Mouse (Mus musculus): ENCODE results near the gene Cmya5. TPM values are rescaled to one million over a fixed set of nuclear protein-coding genes. Genes with fewer than 3 reads are reported as not detected.

Gene Cmya5
- polyA plus RNA-seq, 1 experiment from 2014 or later = 0.81 TPM

DNA sequence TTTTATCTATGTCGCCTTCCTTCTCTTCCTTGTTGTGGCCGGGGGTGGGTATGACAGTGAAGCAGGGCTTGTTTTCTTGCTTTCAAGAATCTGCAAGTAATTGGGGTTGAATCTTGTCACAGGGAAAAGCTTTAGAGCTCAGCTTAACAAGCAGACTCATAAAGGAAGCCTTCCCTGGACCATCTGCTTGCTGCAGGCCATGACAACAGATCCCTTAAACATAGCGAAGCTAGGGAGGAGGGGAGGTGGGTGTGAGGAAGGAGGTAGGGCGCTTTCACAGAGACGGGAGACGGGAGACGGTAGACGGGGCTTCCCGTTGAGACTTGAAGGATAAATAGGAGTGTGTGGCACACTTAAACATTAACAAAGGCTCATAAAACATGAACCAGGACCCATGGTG, 144.7 kb downstream of the Cmya5 start:
- Histone ChIP-seq H3K9me3 (replicated peaks; ENCODE audit: control insufficient read depth, low read length) (no peaks in the 10 kb centered on the region), H3K9ac (ENCODE audit: low read length) (no peak overlapping the region), H3K36me3 (ENCODE audit: control insufficient read depth, insufficient read depth, low read length) (no peaks in the 10 kb centered on the region), H3K27me3 (ENCODE audit: control insufficient read depth, insufficient read depth, low read length) (no peaks in the 10 kb centered on the region), H3K4me3 (replicated peaks; ENCODE audit: low read length) (no peak overlapping the region), H3K27ac (ENCODE audit: low read length) (no peak overlapping the region), H3K4me2 (ENCODE audit: low read depth, low read length) (no peak overlapping the region), H3K4me1 (ENCODE audit: control insufficient read depth, insufficient read depth, low read length) (no peaks in the 10 kb centered on the region)
- ATAC-seq (ENCODE audit: insufficient read depth, low FRiP score) = no peak; the same call in 1 of the 2 replicates
- WGBS = 59% methylated on average over 9 of the region's 9 CpGs

DNA sequence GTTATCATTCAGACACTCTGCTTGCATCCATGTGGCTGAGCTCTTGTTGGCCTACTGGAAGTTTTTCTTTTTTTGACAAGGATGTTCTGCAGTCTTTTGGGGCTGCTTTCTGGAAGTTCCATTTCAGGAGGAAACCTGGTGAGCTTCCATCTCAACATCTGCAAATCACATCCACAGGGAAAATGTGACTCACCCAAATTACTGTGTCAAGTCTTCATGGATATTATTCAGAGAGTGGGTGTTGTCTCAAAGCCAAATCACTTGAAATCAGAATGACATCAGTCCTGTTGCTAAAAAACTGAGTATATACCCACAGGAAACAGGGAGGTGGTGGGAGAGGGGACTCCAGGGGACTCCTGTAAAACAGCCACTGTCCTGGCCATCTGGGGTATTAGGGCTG, 149.8 kb downstream of the Cmya5 start:
- no peaks in the 10 kb centered on the region for H3K27me3 ChIP-seq (ENCODE audit: control insufficient read depth, insufficient read depth, low read length)
- no peak overlapping the region for H3K27ac ChIP-seq (ENCODE audit: low read length)
- H3K4me3 ChIP-seq (replicated peaks; ENCODE audit: low read length) = no peak overlapping the region
- H3K4me2 ChIP-seq (ENCODE audit: low read depth, low read length) = no peak overlapping the region
- no peak for ATAC-seq (ENCODE audit: insufficient read depth, low FRiP score)
- no peaks in the 10 kb centered on the region for H3K36me3 ChIP-seq (ENCODE audit: control insufficient read depth, insufficient read depth, low read length)
- no peaks in the 10 kb centered on the region for H3K9me3 ChIP-seq (replicated peaks; ENCODE audit: control insufficient read depth, low read length)
- no peaks in the 10 kb centered on the region for H3K4me1 ChIP-seq (ENCODE audit: control insufficient read depth, insufficient read depth, low read length)
- H3K9ac ChIP-seq (ENCODE audit: low read length) = no peak overlapping the region

DNA sequence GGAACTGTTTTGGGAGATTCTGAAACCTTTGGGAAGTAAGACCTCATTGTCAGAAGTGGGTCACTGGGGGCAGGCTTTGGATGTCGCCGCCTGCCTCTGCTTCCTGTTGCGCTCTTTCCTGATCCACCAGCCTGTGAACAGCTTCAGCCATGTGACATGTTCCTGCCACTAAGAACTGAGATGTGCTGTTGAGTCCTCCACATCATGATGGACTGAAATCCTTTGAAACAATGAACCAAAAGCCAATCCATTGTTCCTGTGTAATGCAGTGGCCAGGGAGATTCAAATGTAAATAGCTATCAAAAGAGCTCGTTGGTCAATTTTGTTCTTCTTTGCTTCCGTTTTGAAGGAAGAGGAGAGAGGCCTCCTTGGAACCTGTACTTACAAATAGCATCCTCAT, 151.7 kb downstream of the Cmya5 start:
- H3K9me3 ChIP-seq (replicated peaks; ENCODE audit: control insufficient read depth, low read length) = no peaks in the 10 kb centered on the region
- H3K4me3 ChIP-seq (replicated peaks; ENCODE audit: low read length) = no peak overlapping the region
- no peaks in the 10 kb centered on the region for H3K4me1 ChIP-seq (ENCODE audit: control insufficient read depth, insufficient read depth, low read length)
- H3K27me3 ChIP-seq (ENCODE audit: control insufficient read depth, insufficient read depth, low read length) = no peaks in the 10 kb centered on the region
- 80% methylated on average over 5 of the region's 5 CpGs for WGBS
- no peak for ATAC-seq (ENCODE audit: insufficient read depth, low FRiP score)
- H3K36me3 ChIP-seq (ENCODE audit: control insufficient read depth, insufficient read depth, low read length) = no peaks in the 10 kb centered on the region
- H3K4me2 ChIP-seq (ENCODE audit: low read depth, low read length) = no peak overlapping the region
- no peak overlapping the region for H3K9ac ChIP-seq (ENCODE audit: low read length)
- no peak overlapping the region for H3K27ac ChIP-seq (ENCODE audit: low read length)

Other genes starting within 250 kb of the Cmya5 start
- gene Tent2, start 47.7 kb upstream of the Cmya5 start, polyA plus RNA-seq (2015; fragmentation: Nextera tagmentation; extraction: Ambion mirVana) = 46.9 and 48.6 TPM in 2 replicates
- 2.9 and 3.0 TPM in 2 replicates for gene Homer1, start 154.9 kb upstream of the Cmya5 start, polyA plus RNA-seq (2015; fragmentation: Nextera tagmentation; extraction: Ambion mirVana)